Mouse (Mus musculus): ENCODE results near the gene Cfap157.

DNA sequence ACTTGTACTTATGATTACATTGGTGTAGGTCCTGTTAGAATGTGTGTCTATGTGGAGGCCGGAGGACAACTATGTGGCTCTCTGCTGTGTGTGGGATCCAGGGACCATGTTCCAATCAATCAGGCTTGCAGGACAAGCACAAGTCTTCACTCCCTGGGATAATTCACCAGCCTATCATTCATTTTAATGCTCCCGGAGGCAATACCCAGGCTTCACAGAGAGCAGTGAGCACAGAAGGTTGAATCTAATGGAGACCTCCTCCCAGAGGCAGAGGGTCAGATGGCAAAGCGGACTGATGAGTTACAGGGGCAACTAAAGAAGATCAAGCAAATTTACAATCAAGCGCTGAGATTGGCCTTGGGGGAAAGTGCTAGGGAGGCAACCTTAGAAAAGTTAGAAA is 54.7 kb downstream of the Cfap157 start:
- TF ChIP-seq CTCF (IDR thresholded peaks at IDR 0.05; ENCODE audit: low read depth) (no peak), EP300 (IDR thresholded peaks at IDR 0.05; ENCODE audit: low read depth) (no peak)

Data from liver, postnatal 0 days (tissue).